Mouse (Mus musculus): Measurements from ENCODE around the gene Shisa4.

GRCm38 (mm10) chr1:135413996-135414395 is 39.0 kb upstream of the Shisa4 start:
- no peak for TF ChIP-seq HCFC1 (IDR thresholded peaks at IDR 0.05; ENCODE audit: borderline replicate concordance, insufficient read depth, low read length)
- TF ChIP-seq ZC3H11A (IDR thresholded peaks at IDR 0.05; ENCODE audit: borderline replicate concordance, low read depth, low read length), result no peak
- no peak for TF ChIP-seq CHD2 (IDR thresholded peaks at IDR 0.05; ENCODE audit: low read depth, low read length)
- TF ChIP-seq MAFK (IDR thresholded peaks at IDR 0.05; ENCODE audit: insufficient read depth, low read depth, low read length), result no peak

All from ES-E14 (cell line).